Mouse (Mus musculus): ENCODE results near the gene Gm21173. TPM values are rescaled to one million over a fixed set of nuclear protein-coding genes. Genes with fewer than 3 reads are reported as not detected.
"Not testable (repeated sequence)": the region's sequence is repeated elsewhere in the genome, so short reads cannot be mapped to it uniquely, and the experiment has no call there.

The Gm21173 gene
- total RNA-seq (2014; rRNA removed) (not detected in 2 replicates), polyA plus RNA-seq (2015; fragmentation: Nextera tagmentation; extraction: Ambion mirVana) (not detected in 2 replicates)

DNA sequence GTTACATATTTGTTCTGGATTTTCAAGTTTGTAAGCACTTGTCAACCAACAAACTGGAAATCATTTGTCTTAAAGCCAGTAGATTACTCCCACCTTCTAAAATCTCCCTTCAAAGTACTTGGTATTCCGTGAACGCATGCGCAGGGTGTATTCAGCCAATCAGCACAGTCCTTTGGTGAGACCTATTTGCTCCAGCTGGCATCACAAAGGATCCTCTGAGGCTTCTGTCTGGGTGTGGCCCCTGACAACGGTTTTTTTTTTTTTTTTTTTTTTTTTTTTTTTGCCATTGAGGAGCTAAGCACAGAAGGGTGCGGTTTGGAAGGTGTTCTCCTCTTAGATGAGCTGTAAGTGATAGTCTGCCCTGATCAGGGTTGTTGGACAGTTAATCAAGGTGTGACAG, at the start of gene Gm21173:
Gm21173 (plus strand) TSS at position 301 of the 400 bp plus-strand sequence.
- not testable (repeated sequence) for H3K9ac ChIP-seq (replicated peaks; ENCODE audit: low read length, poor library complexity, severe bottlenecking); ATAC-seq (ENCODE audit: low FRiP score); H3K9me3 ChIP-seq (ENCODE audit: low read length); H3K27ac ChIP-seq (ENCODE audit: low read depth, low read length); H3K4me1 ChIP-seq (ENCODE audit: insufficient read depth, low read length); H3K4me2 ChIP-seq (ENCODE audit: low read depth, low read length, poor library complexity, severe bottlenecking); H3K36me3 ChIP-seq (ENCODE audit: insufficient read depth, low read length); H3K4me3 ChIP-seq (ENCODE audit: low read depth, low read length); DNase-seq (ENCODE audit: low spot score); H3K27me3 ChIP-seq (ENCODE audit: insufficient read depth, low read length)
- no CpG with 5 or more reads among the region's 5 CpGs for WGBS
